Mouse (Mus musculus) myocyte (in vitro differentiated cells): ENCODE measurements around the gene Nxph1.

ENCODE experiments used
- CEBPB ChIP-seq: IDR thresholded peaks from 2 replicates; pipeline ENCODE4 v1.6.1; 2011; ENCODE audit warnings: mild to moderate bottlenecking, moderate library complexity; ENCODE audit not compliant: poor library complexity, insufficient read depth, severe bottlenecking
- E2F4 ChIP-seq: IDR thresholded peaks from one replicate; pipeline ENCODE4 v1.6.1; 2011; ENCODE audit warnings: mild to moderate bottlenecking, control low read depth, moderate library complexity; ENCODE audit not compliant: insufficient read depth
- MAX ChIP-seq: IDR thresholded peaks from one replicate; pipeline ENCODE4 v1.6.1; 2011; ENCODE audit warnings: low read depth, mild to moderate bottlenecking, control low read depth
- MYOD1 ChIP-seq, 3 experiments: IDR thresholded peaks; one replicate each; pipeline ENCODE4 v1.6.1; 2011; ENCODE audit warnings: control low read depth in 2 of 3, low read depth in 2 of 3, mild to moderate bottlenecking in 2 of 3, moderate library complexity in 1 of 3; ENCODE audit not compliant: insufficient read length in 2 of 3, control insufficient read depth in 1 of 3
- MYOG ChIP-seq, 3 experiments: IDR thresholded peaks; one replicate each; pipeline ENCODE4 v1.6.1; 2011; ENCODE audit warnings: control low read depth in 2 of 3, low read depth in 2 of 3, mild to moderate bottlenecking in 2 of 3; ENCODE audit not compliant: insufficient read length in 2 of 3, control insufficient read depth in 1 of 3, insufficient read depth in 1 of 3
- POLR2A ChIP-seq: IDR thresholded peaks from one replicate; pipeline ENCODE4 v1.6.1; 2011; ENCODE audit warnings: low read depth, mild to moderate bottlenecking, control low read depth, moderate library complexity; ENCODE audit not compliant: insufficient read length
- POLR2AphosphoS2 ChIP-seq: IDR thresholded peaks from one replicate; pipeline ENCODE4 v1.6.1; 2011; ENCODE audit warnings: low read depth, control low read depth; ENCODE audit not compliant: insufficient read length
- REST ChIP-seq: IDR thresholded peaks from one replicate; pipeline ENCODE4 v1.6.1; 2011; ENCODE audit warnings: mild to moderate bottlenecking, control low read depth, moderate library complexity; ENCODE audit not compliant: insufficient read depth, insufficient read length
- SRF ChIP-seq: IDR thresholded peaks from one replicate; pipeline ENCODE4 v1.6.1; 2011; ENCODE audit warnings: low read depth; ENCODE audit not compliant: control insufficient read depth, insufficient read length
- TCF12 ChIP-seq: IDR thresholded peaks from one replicate; pipeline ENCODE4 v1.6.1; 2011; ENCODE audit warnings: mild to moderate bottlenecking, control low read depth; ENCODE audit not compliant: poor library complexity, insufficient read depth, severe bottlenecking
- TCF3 ChIP-seq: IDR thresholded peaks from one replicate; pipeline ENCODE4 v1.6.1; 2011; ENCODE audit warnings: low read depth, control low read depth; ENCODE audit not compliant: insufficient read length
- USF1 ChIP-seq: IDR thresholded peaks from one replicate; pipeline ENCODE4 v1.6.1; 2011; ENCODE audit warnings: low read depth, mild to moderate bottlenecking, control low read depth, moderate library complexity

DNA sequence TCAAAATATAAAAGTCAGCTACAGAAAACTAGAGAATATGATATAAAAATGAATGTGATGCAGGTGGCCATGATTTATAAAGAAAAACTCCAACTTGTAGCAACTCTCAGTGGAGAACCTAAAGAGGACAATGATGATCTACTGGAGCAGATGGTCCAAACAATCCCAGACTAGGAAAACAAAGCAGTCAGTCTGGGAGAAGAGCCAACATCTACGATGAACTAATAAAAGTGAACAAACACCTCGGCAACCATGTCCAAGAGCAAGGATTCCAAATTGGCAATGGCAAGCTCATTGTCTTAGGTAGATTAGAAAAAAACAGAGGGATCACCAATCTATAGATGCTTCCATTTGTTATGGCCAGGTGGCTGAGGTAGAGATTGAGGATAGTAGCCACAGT lies 211.0 kb downstream of the Nxph1 start:
- TF ChIP-seq USF1: no peak
- TF ChIP-seq E2F4: no peak
- no peak for TF ChIP-seq TCF12
- TF ChIP-seq POLR2A: no peak
- no peak for TF ChIP-seq CEBPB
- TF ChIP-seq SRF: no peak
- no peak for TF ChIP-seq MYOG (IDR thresholded peaks at IDR 0.05; ENCODE audit: control insufficient read depth in 1 of 3, insufficient read depth in 1 of 3, insufficient read length in 2 of 3, low read depth in 2 of 3)
- no peak for TF ChIP-seq POLR2AphosphoS2
- no peak for TF ChIP-seq MAX
- TF ChIP-seq MYOD1 (IDR thresholded peaks at IDR 0.05; ENCODE audit: control insufficient read depth in 1 of 3, insufficient read length in 2 of 3, low read depth in 2 of 3): no peak
- TF ChIP-seq TCF3: no peak
- TF ChIP-seq REST: no peak
